Mouse (Mus musculus) intestine, embryonic 16.5 days (tissue): ENCODE measurements at regions not wholly inside any gene's neighbourhood (a gene's known extent, or its start where the extent isn't known, plus 50 kb on each side); places are given as distances from the start of the nearest gene placed in this dataset.

Source experiments
- ATAC-seq: fragments of 200-750 bp; cut with Nextera tagmentation; 2 replicates; pipeline ENCODE4 v1.8.0; 2017; ENCODE audit warnings: moderate TSS enrichment, moderate library complexity
- H3K27ac ChIP-seq: fragments of 300-500 bp; sonication (generic); 2 replicates; pipeline ENCODE4 v1.5.1; 2014; ENCODE audit warnings: mild to moderate bottlenecking, low read length
- H3K27me3 ChIP-seq: fragments of 300-500 bp; sonication (generic); replicated peaks from 2 replicates; pipeline ENCODE4 v1.6.1; 2014; ENCODE audit warnings: low read length, control low read depth, mixed read lengths; ENCODE audit not compliant: control insufficient read depth, insufficient read depth
- H3K36me3 ChIP-seq: fragments of 300-500 bp; sonication (generic); 2 replicates; pipeline ENCODE4 v1.6.1; 2014; ENCODE audit warnings: low read length, control low read depth; ENCODE audit not compliant: control insufficient read depth, insufficient read depth
- H3K4me1 ChIP-seq: fragments of 300-500 bp; sonication (generic); 2 replicates; pipeline ENCODE4 v1.6.1; 2014; ENCODE audit warnings: low read length, control low read depth, mixed read lengths; ENCODE audit not compliant: control insufficient read depth, insufficient read depth
- H3K4me2 ChIP-seq: fragments of 300-500 bp; sonication (generic); 2 replicates; pipeline ENCODE4 v1.6.1; 2014; ENCODE audit warnings: low read depth, low read length, control low read depth
- H3K4me3 ChIP-seq: fragments of 300-500 bp; sonication (generic); 2 replicates; pipeline ENCODE4 v1.5.1; 2014; ENCODE audit warnings: mild to moderate bottlenecking, low read length
- H3K9ac ChIP-seq: fragments of 300-500 bp; sonication (generic); 2 replicates; pipeline ENCODE4 v1.6.1; 2014; ENCODE audit warnings: low read depth, low read length
- H3K9me3 ChIP-seq: fragments of 300-500 bp; sonication (generic); 2 replicates; pipeline ENCODE4 v1.6.1; 2016; ENCODE audit warnings: low read length, control low read depth; ENCODE audit not compliant: control insufficient read depth
- WGBS: fragments of 180-500 bp; shearing (Covaris S2); extraction: QIAGEN DNeasy Blood & Tissue Kit; methylation state at CpG from one replicate; pipeline ENCODE4 v1.1.7; 2014; 5-methylcytosine and 5-hydroxymethylcytosine counted together

GRCm38 (mm10) chrX:10857668-10858067 lies 142.9 kb downstream of the Mid1ip1 start:
- Histone ChIP-seq H3K4me3 (no peak overlapping the region), H3K9me3 (no peaks in the 10 kb centered on the region), H3K27ac (no peak overlapping the region), H3K4me1 (no peaks in the 10 kb centered on the region), H3K36me3 (no peaks in the 10 kb centered on the region), H3K4me2 (no peak overlapping the region), H3K27me3 (no peaks in the 10 kb centered on the region), H3K9ac (no peak overlapping the region)
- no peak for ATAC-seq
- 67% methylated on average over 3 of the region's 3 CpGs for WGBS

DNA sequence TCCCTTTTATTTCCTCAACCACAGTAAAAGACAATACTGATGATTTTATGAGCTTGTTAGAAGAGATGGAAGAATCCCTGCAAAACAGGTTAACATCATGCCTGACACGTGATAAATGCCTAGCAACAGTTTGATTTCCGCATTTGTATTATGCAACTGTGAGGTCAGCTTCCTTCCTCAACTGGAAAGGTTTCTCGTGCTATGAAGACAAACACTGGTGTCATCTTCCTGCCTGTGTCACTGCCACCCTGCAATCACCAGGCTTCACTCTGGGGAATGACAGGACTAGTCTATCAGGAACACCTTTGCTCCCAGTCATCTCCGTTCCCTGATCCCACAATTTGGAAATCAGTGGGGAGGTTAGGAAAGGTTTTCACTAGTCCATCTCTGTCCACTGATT lies 156.8 kb downstream of the Mid1ip1 start:
- no peak overlapping the region for H3K9ac ChIP-seq
- no peaks in the 10 kb centered on the region for H3K36me3 ChIP-seq

DNA sequence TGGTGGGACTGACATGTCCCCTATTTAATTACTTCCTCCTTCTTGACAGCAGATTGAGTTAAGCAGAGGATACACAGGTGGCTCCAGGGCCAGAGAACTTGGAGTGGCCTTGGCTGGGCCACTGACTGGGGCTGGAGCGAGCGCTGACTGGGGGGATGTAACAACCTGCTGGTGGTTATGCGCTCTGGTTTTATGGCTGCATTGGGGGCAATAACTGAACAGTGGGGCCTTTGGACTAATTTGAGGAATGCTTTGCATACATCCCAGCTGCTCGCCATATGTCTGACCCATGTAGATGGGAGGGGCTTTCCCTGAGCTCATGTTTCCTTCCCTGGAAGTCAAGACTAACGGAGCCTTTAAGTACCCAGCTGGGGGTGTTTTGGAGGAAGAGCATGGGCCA lies 163.0 kb downstream of the Mid1ip1 start:
- Histone ChIP-seq H3K36me3 (no peaks in the 10 kb centered on the region), H3K27ac (no peak overlapping the region), H3K9ac (no peak overlapping the region), H3K4me1 (no peaks in the 10 kb centered on the region), H3K27me3 (no peaks in the 10 kb centered on the region), H3K9me3 (no peaks in the 10 kb centered on the region), H3K4me3 (no peak overlapping the region), H3K4me2 (no peak overlapping the region)
- peak; percentile 36; the same call in 1 of the 2 replicates for ATAC-seq
- WGBS: 40% methylated on average over 5 of the region's 5 CpGs

More for the DNA sequence above, 156.8 kb downstream of the Mid1ip1 start:
- Histone ChIP-seq H3K4me1 (no peaks in the 10 kb centered on the region), H3K27me3 (no peaks in the 10 kb centered on the region), H3K27ac (no peak overlapping the region), H3K4me3 (no peak overlapping the region), H3K9me3 (no peaks in the 10 kb centered on the region), H3K4me2 (no peak overlapping the region)
- no peak for ATAC-seq
- 63% methylated on average over 4 of the region's 4 CpGs for WGBS

DNA sequence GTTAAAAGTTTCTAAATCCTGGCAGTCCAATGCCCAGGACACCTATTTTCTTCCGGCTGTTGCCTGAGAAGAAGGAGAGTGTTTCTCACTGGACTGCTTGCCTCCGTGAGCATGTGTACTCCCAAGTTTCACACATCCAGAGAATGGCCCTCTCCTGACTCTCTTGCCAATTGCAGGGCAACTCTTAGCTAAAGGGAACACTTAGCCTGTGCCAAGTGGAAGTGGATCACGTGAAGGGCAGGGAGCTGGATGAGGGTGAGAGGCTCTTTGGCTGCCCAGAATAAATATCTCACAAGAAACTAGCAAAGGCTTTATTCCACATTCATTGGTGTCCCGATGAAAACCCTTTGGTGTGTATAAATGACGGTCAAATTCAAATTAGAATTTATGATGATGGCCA lies 164.1 kb downstream of the Mid1ip1 start:
- H3K27me3 ChIP-seq: no peaks in the 10 kb centered on the region
- H3K36me3 ChIP-seq: no peaks in the 10 kb centered on the region
- H3K27ac ChIP-seq: no peak overlapping the region
- WGBS: 91% methylated on average over 5 of the region's 5 CpGs
- no peaks in the 10 kb centered on the region for H3K4me1 ChIP-seq
- no peak for ATAC-seq
- no peaks in the 10 kb centered on the region for H3K9me3 ChIP-seq
- H3K9ac ChIP-seq: no peak overlapping the region
- H3K4me3 ChIP-seq: no peak overlapping the region
- H3K4me2 ChIP-seq: no peak overlapping the region

DNA sequence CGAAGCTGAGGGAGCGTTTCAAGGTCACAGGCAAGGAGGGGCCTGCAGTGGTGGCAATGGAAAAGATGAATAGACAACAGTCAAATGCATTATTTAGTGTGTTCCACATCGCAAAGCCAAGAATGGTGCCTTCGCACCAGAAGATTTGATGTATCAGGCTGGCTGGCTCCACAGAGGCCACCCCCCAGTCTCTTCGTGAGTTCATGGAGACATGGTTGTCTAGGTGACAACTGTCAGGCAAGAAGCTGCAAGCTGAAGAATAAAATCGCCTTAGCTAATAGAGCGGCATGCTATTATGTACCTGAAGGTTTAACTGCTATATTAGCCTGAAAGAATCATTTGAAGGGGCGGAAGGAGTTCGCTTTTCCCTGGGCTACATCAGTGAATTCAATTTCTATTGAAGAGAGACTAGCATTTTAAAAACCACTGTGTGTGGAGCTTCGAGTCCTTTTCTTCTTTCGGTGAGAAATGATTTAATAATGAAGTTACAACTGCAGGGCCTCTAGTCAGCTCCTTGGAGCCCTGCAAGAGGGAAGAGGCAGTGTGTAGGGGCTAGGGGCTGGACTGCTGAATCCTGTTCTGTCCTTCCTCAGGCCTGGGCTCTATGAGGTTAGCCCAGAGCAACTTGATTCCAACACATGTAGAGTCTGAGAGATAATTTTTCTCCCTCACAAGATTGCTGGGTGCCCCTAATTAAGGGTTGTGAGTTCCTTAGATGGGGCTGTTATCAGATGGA lies 169.1 kb downstream of the Mid1ip1 start:
- no peaks in the 10 kb centered on the region for H3K36me3 ChIP-seq
- no peak overlapping the region for H3K27ac ChIP-seq
- H3K4me1 ChIP-seq: no peaks in the 10 kb centered on the region
- no peak for ATAC-seq
- no peaks in the 10 kb centered on the region for H3K27me3 ChIP-seq
- no peak overlapping the region for H3K9ac ChIP-seq
- no peak overlapping the region for H3K4me2 ChIP-seq
- WGBS: 68% methylated on average over 11 of the region's 11 CpGs
- H3K4me3 ChIP-seq: no peak overlapping the region
- no peaks in the 10 kb centered on the region for H3K9me3 ChIP-seq

DNA sequence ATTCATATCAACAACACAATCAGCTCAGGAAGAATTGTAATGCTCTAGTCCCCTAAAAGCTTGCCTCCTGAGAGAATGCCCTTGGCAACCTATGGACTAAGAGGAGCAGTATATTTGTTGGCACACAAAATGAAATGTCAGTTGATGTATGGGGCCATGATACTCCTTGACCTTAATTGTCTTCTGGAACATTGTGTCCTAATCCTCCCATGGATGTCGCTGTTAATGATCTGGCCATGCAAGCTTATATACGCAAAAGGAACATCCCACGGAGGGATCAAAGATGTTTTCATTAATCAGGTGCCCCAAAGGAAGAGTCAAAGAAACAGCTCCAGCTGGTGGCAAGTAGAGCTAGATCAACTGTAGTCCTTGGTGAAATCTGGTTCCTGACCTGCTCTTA lies 178.0 kb downstream of the Mid1ip1 start:
- H3K4me2 ChIP-seq: no peak overlapping the region
- H3K4me3 ChIP-seq: no peak overlapping the region
- no peaks in the 10 kb centered on the region for H3K4me1 ChIP-seq
- no peak overlapping the region for H3K27ac ChIP-seq
- no peaks in the 10 kb centered on the region for H3K36me3 ChIP-seq
- H3K9ac ChIP-seq: no peak overlapping the region
- no peaks in the 10 kb centered on the region for H3K9me3 ChIP-seq
- H3K27me3 ChIP-seq: no peaks in the 10 kb centered on the region
- WGBS: 74% methylated on average over 3 of the region's 3 CpGs
- no peak for ATAC-seq

- H3K27ac ChIP-seq: no peak overlapping the region
- no peak for ATAC-seq
- 69% methylated on average over 5 of the region's 5 CpGs for WGBS
Observed at GRCm38 (mm10) chrX:10896193-10896955, 181.6 kb downstream of the Mid1ip1 start.

DNA sequence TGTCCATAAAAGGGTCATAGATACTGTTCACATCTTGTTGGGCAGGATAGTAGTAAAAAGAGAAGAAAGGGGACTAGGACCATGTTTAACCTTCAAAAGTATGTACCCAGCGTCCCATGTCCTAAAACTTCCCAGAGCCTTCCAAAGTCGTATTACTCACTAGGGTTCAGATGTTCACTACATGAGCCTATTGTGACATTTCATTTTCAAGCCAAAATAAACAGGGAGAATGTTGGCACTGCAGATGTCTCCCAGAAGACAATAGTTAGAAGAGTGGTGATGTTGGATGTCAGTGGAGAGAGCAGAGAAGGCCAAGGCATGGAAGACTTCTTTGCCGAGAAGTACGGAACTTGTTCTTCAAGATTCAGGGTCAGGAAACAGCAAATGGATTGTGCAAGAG lies 187.9 kb downstream of the Mid1ip1 start:
- H3K4me2 ChIP-seq: no peak overlapping the region
- H3K27me3 ChIP-seq: no peaks in the 10 kb centered on the region
- no peaks in the 10 kb centered on the region for H3K36me3 ChIP-seq
- no peak overlapping the region for H3K27ac ChIP-seq
- 86% methylated on average over 4 of the region's 4 CpGs for WGBS
- no peaks in the 10 kb centered on the region for H3K4me1 ChIP-seq
- no peak overlapping the region for H3K4me3 ChIP-seq
- H3K9ac ChIP-seq: no peak overlapping the region
- H3K9me3 ChIP-seq: no peaks in the 10 kb centered on the region
- ATAC-seq: no peak

More at GRCm38 (mm10) chrX:10896193-10896955, 181.6 kb downstream of the Mid1ip1 start:
- Histone ChIP-seq H3K9ac (no peak overlapping the region), H3K4me3 (no peak overlapping the region), H3K4me1 (no peaks in the 10 kb centered on the region), H3K4me2 (no peak overlapping the region), H3K27me3 (no peaks in the 10 kb centered on the region), H3K9me3 (no peaks in the 10 kb centered on the region), H3K36me3 (no peaks in the 10 kb centered on the region)

GRCm38 (mm10) chrX:10904072-10904471 lies 189.3 kb downstream of the Mid1ip1 start:
- Histone ChIP-seq H3K36me3 (no peaks in the 10 kb centered on the region), H3K4me3 (no peak overlapping the region), H3K9me3 (no peaks in the 10 kb centered on the region), H3K27ac (no peak overlapping the region), H3K4me1 (no peaks in the 10 kb centered on the region), H3K27me3 (no peaks in the 10 kb centered on the region), H3K9ac (no peak overlapping the region), H3K4me2 (no peak overlapping the region)
- ATAC-seq: peak; percentile 99
- 58% methylated on average over 6 of the region's 6 CpGs for WGBS
